Mouse (Mus musculus) gastrocnemius, adult 18-20 months (tissue): ENCODE results near the gene Casp4. TPM values are rescaled to one million over a fixed set of nuclear protein-coding genes. Genes with fewer than 3 reads are reported as not detected.

ENCODE experiments used
- total RNA-seq, 2 experiments: library from RNA; stranded (reverse); gene quantifications; 2 replicates each; pipeline ENCODE4 v1.2.3; 2021

Casp4 gene
- total RNA-seq, 2 experiments from 2014 or later = 0.84 to 1.8 TPM

Other genes starting within 250 kb of the Casp4 start
- under 1 TPM; 0.30 to 0.50 TPM for gene Casp1, start 10.3 kb upstream of the Casp4 start, total RNA-seq
- 1 to 10 TPM; 5.5 to 7.2 TPM for gene Casp12, start 36.6 kb downstream of the Casp4 start, total RNA-seq